Mouse (Mus musculus) thymus, adult 2 months (tissue): ENCODE data around the gene Lamtor4.

Source experiments
- CTCF ChIP-seq: fragments of 200-500 bp; IDR thresholded peaks from 2 replicates; pipeline ENCODE4 v1.5.1; 2012; ENCODE audit warnings: mild to moderate bottlenecking, control low read depth, low read length, moderate library complexity, borderline replicate concordance; ENCODE audit not compliant: control insufficient read depth, poor library complexity, insufficient read depth; ENCODE audit errors: extremely low read depth
- POLR2A ChIP-seq: fragments of 200-500 bp; IDR thresholded peaks from 2 replicates; pipeline ENCODE4 v1.6.1; 2012; ENCODE audit warnings: mild to moderate bottlenecking, low read length, control low read depth, moderate library complexity; ENCODE audit not compliant: control insufficient read depth, poor library complexity, insufficient read depth; ENCODE audit errors: extremely low read depth

- TF ChIP-seq CTCF (no peak), POLR2A (no peak)
Measured at GRCm38 (mm10) chr5:138251144-138251543, 4.1 kb upstream of the Lamtor4 start.
